In the genomic region with DNA sequence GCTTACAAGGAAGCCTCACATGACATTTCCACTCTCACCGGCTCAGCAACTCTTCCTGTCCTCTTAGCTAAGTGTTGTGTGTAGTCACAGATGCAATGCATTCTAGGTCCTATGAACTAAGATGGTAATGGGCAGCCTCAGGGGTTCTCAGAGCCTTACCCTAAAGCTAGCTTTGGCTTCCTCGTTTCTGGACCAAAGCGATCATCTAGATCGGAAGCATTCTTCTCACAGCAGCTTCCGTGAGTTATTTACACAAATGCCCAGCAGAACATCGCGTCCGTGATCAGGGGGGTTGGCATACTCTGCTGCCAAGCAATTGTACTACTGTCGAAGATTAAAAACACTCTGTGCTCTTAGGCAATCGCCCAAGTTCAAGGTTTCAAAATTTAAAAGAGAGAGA, we compare ENCODE assay signal across 8 mouse cellular contexts. TPM values are rescaled to one million over a fixed set of nuclear protein-coding genes. Genes with fewer than 3 reads are reported as not detected.
A peak's percentile ranks its signal among the peaks of the same experiment; 100 is the strongest.
DNase-seq lines count a peak whose midpoint lies in the region; ATAC-seq and TF ChIP-seq lines count a peak whose summit lies in the region.

No protein-coding gene starts in this region.

- TF ChIP-seq CTCF in heart, adult 2 months (IDR thresholded peaks at IDR 0.05) = no peak
- no peak for TF ChIP-seq CTCF in kidney, adult 2 months (conservative IDR thresholded peaks at IDR 0.05; ENCODE audit: insufficient read depth, insufficient read length, low read depth, low read length)

- 0 out of 2 replicates have a peak, but pooled peaks have one; percentile 22 for TF ChIP-seq POLR2A in heart, adult 2 months (IDR thresholded peaks at IDR 0.05; ENCODE audit: insufficient read depth, low read depth, low read length)
- TF ChIP-seq POLR2A in kidney, adult 2 months (IDR thresholded peaks at IDR 0.05; ENCODE audit: low read depth, low read length) = no peak

- H3K79me2 ChIP-seq in heart, adult 2 months (replicated peaks; ENCODE audit: control insufficient read depth, insufficient read depth, low read length) = no peaks in the 10 kb centered on the region

- peaks cover 9% of the 10 kb centered on the region for H3K4me1 ChIP-seq in heart, adult 2 months (ENCODE audit: control insufficient read depth, insufficient read depth, low read length)
- H3K4me1 ChIP-seq in kidney, adult 2 months (ENCODE audit: control insufficient read depth, insufficient read depth, low read length) = peaks cover 7% of the 10 kb centered on the region
- H3K4me1 ChIP-seq in stomach, embryonic 16.5 days (ENCODE audit: control insufficient read depth, insufficient read depth, low read length) = peaks cover 4% of the 10 kb centered on the region; the same call in 1 of the 2 replicates

- no peak for ATAC-seq in stomach, embryonic 16.5 days (ENCODE audit: insufficient read depth, low FRiP score)

- H3K27ac ChIP-seq in heart, adult 2 months = peak overlapping the region; percentile 83
- peak overlapping the region; percentile 64 for H3K27ac ChIP-seq in kidney, adult 2 months (ENCODE audit: insufficient read depth, low read depth, low read length)
- H3K27ac ChIP-seq in stomach, embryonic 16.5 days (ENCODE audit: low read length) = no peak overlapping the region

- WGBS in heart, adult 2 months = 2% methylated on average over 10 of the region's 10 CpGs
- 2% methylated on average over 10 of the region's 10 CpGs for WGBS in kidney, adult 2 months
- 17% methylated on average over 10 of the region's 10 CpGs for WGBS in stomach, embryonic 16.5 days

- H3K4me3 ChIP-seq in heart, adult 2 months = peak overlapping the region; percentile 66
- peak overlapping the region; percentile 37 for H3K4me3 ChIP-seq in kidney, adult 2 months (ENCODE audit: insufficient read depth, low read depth, low read length)
- peak overlapping the region; percentile 55 for H3K4me3 ChIP-seq in stomach, embryonic 16.5 days (replicated peaks; ENCODE audit: low read length)

- no peak for TF ChIP-seq EP300 in heart, adult 2 months (IDR thresholded peaks at IDR 0.05; ENCODE audit: insufficient read depth, low read depth, low read length)

- peak overlapping the region; percentile 60 for H3K9ac ChIP-seq in heart, adult 2 months (ENCODE audit: low read depth, low read length)
- H3K9ac ChIP-seq in stomach, embryonic 16.5 days (ENCODE audit: low read length) = peak overlapping the region; percentile 62

- H3K4me2 ChIP-seq in stomach, embryonic 16.5 days (ENCODE audit: low read depth, low read length) = peak overlapping the region; percentile 90

- intact Hi-C loops in heart, adult 2 months (cut with DNase I) = loop anchor here (1.0 to 5.0 kb wide), 2 partner anchors 33 to 108 kb away; no protein-coding TSS in a partner anchor

- H3K36me3 ChIP-seq in heart, adult 2 months (ENCODE audit: control insufficient read depth, insufficient read depth, low read length) = no peaks in the 10 kb centered on the region
- H3K36me3 ChIP-seq in kidney, adult 2 months (ENCODE audit: control insufficient read depth, insufficient read depth, low read length) = no peaks in the 10 kb centered on the region
- H3K36me3 ChIP-seq in stomach, embryonic 16.5 days (ENCODE audit: control insufficient read depth, insufficient read depth, low read length) = no peaks in the 10 kb centered on the region

- no peaks in the 10 kb centered on the region for H3K27me3 ChIP-seq in heart, adult 2 months (ENCODE audit: control insufficient read depth, insufficient read depth, low read length)
- no peaks in the 10 kb centered on the region for H3K27me3 ChIP-seq in kidney, adult 2 months (replicated peaks; ENCODE audit: control insufficient read depth, insufficient read depth, low read length)
- no peaks in the 10 kb centered on the region for H3K27me3 ChIP-seq in stomach, embryonic 16.5 days (ENCODE audit: control insufficient read depth, insufficient read depth, low read length)

- no peaks in the 10 kb centered on the region for H3K9me3 ChIP-seq in stomach, embryonic 16.5 days (replicated peaks; ENCODE audit: control insufficient read depth, low read length)

- peak; percentile 79 to 89 for DNase-seq in adrenal gland, adult (ENCODE audit: inconsistent age in 2 of 2, low spot score in 1 of 2)
- DNase-seq in adrenal gland, postnatal 25 days = no peak
- peak; percentile 45 for DNase-seq in NIH3T3 (ENCODE audit: low read depth)
- peak; percentile 39 to 51 for DNase-seq in heart, adult 2 months
- DNase-seq in kidney, adult 2 months = peak; percentile 65
- DNase-seq in lung, postnatal 25 days (ENCODE audit: low spot score) = peak; percentile 91
- DNase-seq in frontal cortex, postnatal 25 days (ENCODE audit: low spot score in 2 of 2) = no peak

RNA-seq across cellular contexts. Expression of gene Pfkfb3, which starts 19.1 kb away (rescaled TPM):
- 93.7 and 145 TPM in 2 replicates for total RNA-seq in adrenal gland, postnatal 25 days (2021)
- 10 to 100 TPM in 1 of 2 experiments, 1 to 10 TPM in 1; 9.0 to 12.1 TPM for total RNA-seq in heart, adult 2 months (2021)
- 13.1 and 14.3 TPM in 2 replicates for polyA plus RNA-seq in heart, adult 2 months (2012; rRNA removed)
- 18.3 and 22.2 TPM in 2 replicates for polyA plus RNA-seq in kidney, adult 2 months (2012; rRNA removed)
- polyA plus RNA-seq in stomach, embryonic 16.5 days (2015; fragmentation: Nextera tagmentation; extraction: Ambion mirVana) = 16.1 and 20.6 TPM in 2 replicates

Comparison
In these comparisons a context has a peak if more than half of its experiments do, and no peak if none do; other contexts are left out.
1. DNase-seq: peak in adrenal gland, adult (2 of 2), NIH3T3 (single experiment), heart, adult 2 months (2 of 2), kidney, adult 2 months (single experiment) and lung, postnatal 25 days (single experiment); none in adrenal gland, postnatal 25 days (single experiment) and frontal cortex, postnatal 25 days (0 of 2).
2. Peak in every context shown above with its lines, with median percentiles within 50 percentile points of each other: H3K4me3 ChIP-seq.